ENCODE assay signal across 8 mouse cellular contexts in genomic region chr11:97703039-97703826, GRCm38 (mm10). TPM values are rescaled to one million over a fixed set of nuclear protein-coding genes. Genes with fewer than 3 reads are reported as not detected.
A peak's percentile ranks its signal among the peaks of the same experiment; 100 is the strongest.
DNase-seq lines count a peak whose midpoint lies in the region; ATAC-seq and TF ChIP-seq lines count a peak whose summit lies in the region.

Psmb3 (plus strand) TSS chr11:97703399.

- peaks cover 12% of the 10 kb centered on the region for H3K4me1 ChIP-seq in embryonic facial prominence, embryonic 14.5 days (ENCODE audit: control insufficient read depth, insufficient read depth, low read length)
- peaks cover 5% of the 10 kb centered on the region for H3K4me1 ChIP-seq in heart, adult 2 months (ENCODE audit: control insufficient read depth, insufficient read depth, low read length)
- H3K4me1 ChIP-seq in limb, embryonic 13.5 days, result peaks cover 28% of the 10 kb centered on the region
- peaks cover 23% of the 10 kb centered on the region for H3K4me1 ChIP-seq in midbrain, embryonic 16.5 days (ENCODE audit: control insufficient read depth, insufficient read depth, low read length)

- no peaks in the 10 kb centered on the region for H3K9me3 ChIP-seq in embryonic facial prominence, embryonic 14.5 days (ENCODE audit: control insufficient read depth, low read length)
- no peaks in the 10 kb centered on the region for H3K9me3 ChIP-seq in limb, embryonic 13.5 days
- no peaks in the 10 kb centered on the region for H3K9me3 ChIP-seq in midbrain, embryonic 16.5 days (replicated peaks; ENCODE audit: control insufficient read depth, low read length, poor library complexity, severe bottlenecking)

- no peak for TF ChIP-seq CTCF in heart, adult 2 months (IDR thresholded peaks at IDR 0.05)

- H3K4me2 ChIP-seq in embryonic facial prominence, embryonic 14.5 days (ENCODE audit: low read depth, low read length), result peak within 1 kb of the TSS; percentile 76
- peak within 1 kb of the TSS; percentile 90 for H3K4me2 ChIP-seq in limb, embryonic 13.5 days (replicated peaks)
- H3K4me2 ChIP-seq in midbrain, embryonic 16.5 days (ENCODE audit: low read length), result peak within 1 kb of the TSS; percentile 80

- peak; percentile 100 for DNase-seq in 3T3-L1 (ENCODE audit: low read depth, low spot score)
- DNase-seq in adrenal gland, postnatal 4 days (ENCODE audit: low spot score in 2 of 2), result peak; percentile 79 to 96
- DNase-seq in embryonic facial prominence, embryonic 14.5 days (ENCODE audit: low spot score), result peak; percentile 100
- DNase-seq in heart, adult 2 months, result peak; percentile 93 to 98
- peak; percentile 100 for DNase-seq in kidney, adult 8-10 months
- peak; percentile 96 to 98 for DNase-seq in spleen, postnatal 10 days (ENCODE audit: low spot score in 2 of 2)

- peak within 1 kb of the TSS; percentile 77 for H3K27ac ChIP-seq in embryonic facial prominence, embryonic 14.5 days (replicated peaks; ENCODE audit: low read depth, low read length)
- peak within 1 kb of the TSS; percentile 79 for H3K27ac ChIP-seq in heart, adult 2 months
- H3K27ac ChIP-seq in limb, embryonic 13.5 days, result peak within 1 kb of the TSS; percentile 87
- peak within 1 kb of the TSS; percentile 90 for H3K27ac ChIP-seq in midbrain, embryonic 16.5 days (ENCODE audit: low read length)

- no peaks in the 10 kb centered on the region for H3K27me3 ChIP-seq in embryonic facial prominence, embryonic 14.5 days (replicated peaks; ENCODE audit: control insufficient read depth, insufficient read depth, low read length)
- H3K27me3 ChIP-seq in heart, adult 2 months (ENCODE audit: control insufficient read depth, insufficient read depth, low read length), result no peaks in the 10 kb centered on the region
- no peaks in the 10 kb centered on the region for H3K27me3 ChIP-seq in limb, embryonic 13.5 days
- H3K27me3 ChIP-seq in midbrain, embryonic 16.5 days (ENCODE audit: control insufficient read depth, insufficient read depth, low read depth, low read length), result no peaks in the 10 kb centered on the region

- 0% methylated on average over 32 of the region's 35 CpGs for WGBS in embryonic facial prominence, embryonic 14.5 days
- under 1% methylated on average over 35 of the region's 35 CpGs for WGBS in heart, adult 2 months
- under 1% methylated on average over 35 of the region's 35 CpGs for WGBS in limb, embryonic 13.5 days
- under 1% methylated on average over 35 of the region's 35 CpGs for WGBS in midbrain, embryonic 16.5 days

- peak within 1 kb of the TSS; percentile 72 for H3K9ac ChIP-seq in embryonic facial prominence, embryonic 14.5 days (ENCODE audit: low read depth, low read length)
- peak within 1 kb of the TSS; percentile 79 for H3K9ac ChIP-seq in heart, adult 2 months (ENCODE audit: low read depth, low read length)
- H3K9ac ChIP-seq in limb, embryonic 13.5 days, result peak within 1 kb of the TSS; percentile 88
- peak within 1 kb of the TSS; percentile 78 for H3K9ac ChIP-seq in midbrain, embryonic 16.5 days (ENCODE audit: low read depth, low read length)

- TF ChIP-seq POLR2A in heart, adult 2 months (IDR thresholded peaks at IDR 0.05; ENCODE audit: insufficient read depth, low read depth, low read length), result peak; percentile 91

- no peaks in the 10 kb centered on the region; the same call in 1 of the 2 replicates for H3K79me2 ChIP-seq in heart, adult 2 months (replicated peaks; ENCODE audit: control insufficient read depth, insufficient read depth, low read length)

- H3K4me3 ChIP-seq in embryonic facial prominence, embryonic 14.5 days (ENCODE audit: low read depth, low read length), result peak within 1 kb of the TSS; percentile 59
- H3K4me3 ChIP-seq in heart, adult 2 months, result peak within 1 kb of the TSS; percentile 79
- peak within 1 kb of the TSS; percentile 89 for H3K4me3 ChIP-seq in limb, embryonic 13.5 days
- H3K4me3 ChIP-seq in midbrain, embryonic 16.5 days (ENCODE audit: low read depth, low read length), result peak within 1 kb of the TSS; percentile 52

- TF ChIP-seq EP300 in heart, adult 2 months (IDR thresholded peaks at IDR 0.05; ENCODE audit: insufficient read depth, low read depth, low read length), result peak; percentile 76; the same call in 1 of the 2 replicates

- intact Hi-C loops in heart, adult 2 months (cut with DNase I), result loop anchor here (2.0 to 10.0 kb wide), 4 partner anchors 42 to 518 kb away; partner anchors contain the start of genes Fbxo47, Kpnb1 and Pip4k2b

- peaks cover 35% of the 10 kb centered on the region for H3K36me3 ChIP-seq in embryonic facial prominence, embryonic 14.5 days (ENCODE audit: control insufficient read depth, insufficient read depth, low read length)
- H3K36me3 ChIP-seq in heart, adult 2 months (ENCODE audit: control insufficient read depth, insufficient read depth, low read length), result no peaks in the 10 kb centered on the region
- H3K36me3 ChIP-seq in limb, embryonic 13.5 days, result peaks cover 34% of the 10 kb centered on the region
- H3K36me3 ChIP-seq in midbrain, embryonic 16.5 days (ENCODE audit: control insufficient read depth, insufficient read depth, low read length), result peaks cover 9% of the 10 kb centered on the region

- peak; percentile 92 for ATAC-seq in embryonic facial prominence, embryonic 14.5 days (ENCODE audit: low read depth)
- ATAC-seq in limb, embryonic 13.5 days (ENCODE audit: low FRiP score, low read depth), result peak; percentile 92
- peak; percentile 92 for ATAC-seq in midbrain, embryonic 16.5 days

RNA-seq across cellular contexts. Expression of gene Psmb3, which starts in this region (rescaled TPM):
- 100 to 1,000 TPM; 193 to 221 TPM for total RNA-seq in adrenal gland, postnatal 4 days (2021)
- polyA plus RNA-seq in embryonic facial prominence, embryonic 14.5 days (2014; fragmentation: Nextera tagmentation; extraction: Ambion mirVana), result 474 and 478 TPM in 2 replicates
- 100 to 1,000 TPM; 135 to 139 TPM for total RNA-seq in heart, adult 2 months (2021)
- 273 and 314 TPM in 2 replicates for polyA plus RNA-seq in heart, adult 2 months (2012; rRNA removed)
- 490 and 497 TPM in 2 replicates for polyA plus RNA-seq in limb, embryonic 13.5 days (2015; fragmentation: Nextera tagmentation; extraction: Ambion mirVana)
- 387 and 401 TPM in 2 replicates for polyA plus RNA-seq in midbrain, embryonic 16.5 days (2015; fragmentation: Nextera tagmentation; extraction: Ambion mirVana)

Comparison
In these comparisons a context has a peak if more than half of its experiments do, and no peak if none do; other contexts are left out.
1. Peak in every context shown above with its lines: DNase-seq, ATAC-seq, H3K4me3 ChIP-seq and H3K27ac ChIP-seq.